ENCODE assay signal across 14 mouse cellular contexts in genomic region chr10:10309056-10309455, GRCm38 (mm10).
"Had no signal": no experiment of that assay in that cellular context is flagged by ENCODE, and none has a peak within 500 bp of the region (broad histone marks: within the 10 kb centered on the region; RNA-seq: fewer than 3 reads in every experiment).

No protein-coding gene starts in this region.

- ATAC-seq: midbrain, embryonic 13.5 days; midbrain, embryonic 15.5 days had no signal

- H3K4me1 ChIP-seq: midbrain, embryonic 13.5 days; midbrain, embryonic 15.5 days; neural tube, embryonic 12.5 days; stomach, embryonic 15.5 days had no signal

- H3K36me3 ChIP-seq: midbrain, embryonic 13.5 days; midbrain, embryonic 15.5 days; neural tube, embryonic 12.5 days; stomach, embryonic 15.5 days had no signal

- H3K4me3 ChIP-seq: midbrain, embryonic 13.5 days; midbrain, embryonic 15.5 days; neural tube, embryonic 12.5 days; stomach, embryonic 15.5 days had no signal

- H3K27me3 ChIP-seq: midbrain, embryonic 13.5 days; midbrain, embryonic 15.5 days; neural tube, embryonic 12.5 days; stomach, embryonic 15.5 days had no signal

- H3K9me3 ChIP-seq: midbrain, embryonic 13.5 days; midbrain, embryonic 15.5 days; neural tube, embryonic 12.5 days; stomach, embryonic 15.5 days had no signal

- H3K9ac ChIP-seq: lung, embryonic 14.5 days; midbrain, embryonic 13.5 days; midbrain, embryonic 15.5 days; neural tube, embryonic 12.5 days; stomach, embryonic 15.5 days had no signal

- H3K4me2 ChIP-seq: lung, embryonic 14.5 days; midbrain, embryonic 11.5 days; midbrain, embryonic 13.5 days; midbrain, embryonic 15.5 days; neural tube, embryonic 12.5 days; stomach, embryonic 15.5 days had no signal

- H3K27ac ChIP-seq: midbrain, embryonic 13.5 days; midbrain, embryonic 15.5 days; neural tube, embryonic 12.5 days; stomach, embryonic 15.5 days; stomach, postnatal 0 days had no signal

- DNase-seq: lung, adult 18-20 months; lung, embryonic 14.5 days; lung, postnatal 10 days; lung, postnatal 4 days; right cerebral cortex, postnatal 14 days; thymus, adult 2 months; thymus, postnatal 25 days; thymus, postnatal 4 days had no signal
